Mouse (Mus musculus): ENCODE measurements around the gene Malsu1.

- TF ChIP-seq POLR2A (IDR thresholded peaks at IDR 0.05; ENCODE audit: borderline replicate concordance, extremely low read depth, low read depth, low read length) (no peak), CTCF (IDR thresholded peaks at IDR 0.05; ENCODE audit: insufficient read depth, low read length) (no peak)
Observed at GRCm38 (mm10) chr6:49050677-49051410, 22.8 kb upstream of the Malsu1 start.
